Comparison of ENCODE assay signal across 8 mouse cellular contexts in the genomic region with DNA sequence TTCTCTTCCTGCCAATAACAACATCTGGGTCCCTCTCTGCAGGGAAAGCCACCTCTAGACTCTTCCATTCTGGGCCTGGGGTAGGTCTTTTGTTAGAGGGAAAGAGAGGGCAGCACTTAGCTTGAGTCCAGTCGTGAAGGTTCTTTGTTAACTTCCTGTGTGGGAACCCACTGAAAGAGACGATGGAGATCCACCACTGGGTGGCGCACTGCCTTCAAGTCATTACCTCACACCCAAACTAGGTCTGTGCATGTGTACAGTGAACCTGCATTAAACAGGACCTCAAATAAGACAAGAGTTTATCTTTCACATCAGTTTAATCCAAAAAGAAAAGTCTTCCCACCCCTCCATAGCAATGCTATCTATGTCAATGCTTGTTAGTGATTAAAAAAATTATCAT. TPM values are rescaled to one million over a fixed set of nuclear protein-coding genes. Genes with fewer than 3 reads are reported as not detected.
A peak's percentile ranks its signal among the peaks of the same experiment; 100 is the strongest.
DNase-seq lines count a peak whose midpoint lies in the region; TF ChIP-seq lines count a peak whose summit lies in the region.
"Had no signal": no experiment of that assay in that cellular context is flagged by ENCODE, and none has a peak within 500 bp of the region (broad histone marks: within the 10 kb centered on the region; RNA-seq: fewer than 3 reads in every experiment).

No protein-coding gene starts in this region.

- H3K27me3 ChIP-seq in small intestine, adult 2 months (ENCODE audit: control insufficient read depth, insufficient read depth, low read length): no peaks in the 10 kb centered on the region

- intact Hi-C loops in left cerebral cortex, adult 2 months (cut with DNase I): loop anchor here (1.0 to 5.0 kb wide), 3 partner anchors 117 to 1600 kb away; no protein-coding TSS in a partner anchor

- no peak overlapping the region for H3K4me3 ChIP-seq in left cerebral cortex, adult 2 months
- no peak overlapping the region for H3K4me3 ChIP-seq in small intestine, adult 2 months (ENCODE audit: low read depth, low read length)
- H3K4me3 ChIP-seq: myocyte had no signal

- TF ChIP-seq POLR2A in small intestine, adult 2 months (IDR thresholded peaks at IDR 0.05; ENCODE audit: low read depth, low read length): no peak

- peak; percentile 75 for TF ChIP-seq CTCF in left cerebral cortex, adult 2 months (IDR thresholded peaks at IDR 0.05)
- TF ChIP-seq CTCF in small intestine, adult 2 months (IDR thresholded peaks at IDR 0.05; ENCODE audit: extremely low read depth, insufficient read length, insufficient replicate concordance, low read depth, low read length): peak; percentile 81; the same call in 1 of the 2 replicates

- peak; percentile 78 for DNase-seq in R1 (ENCODE audit: low read depth, low spot score)
- DNase-seq in cerebellum, adult 8-10 months: peak; percentile 37
- peak; percentile 66 to 75 for DNase-seq in frontal cortex, postnatal 25 days (ENCODE audit: low spot score in 2 of 2)
- peak; percentile 82 for DNase-seq in induced T-regulatory cell, adult 2 months (ENCODE audit: low read depth)
- DNase-seq in left cerebral cortex, adult 2 months (ENCODE audit: extremely low spot score in 1 of 2, low spot score in 2 of 2): peak; percentile 65 to 78
- DNase-seq in mesoderm, embryonic 11.5 days (ENCODE audit: low read depth, low spot score): peak; percentile 69

- no peaks in the 10 kb centered on the region for H3K36me3 ChIP-seq in small intestine, adult 2 months (ENCODE audit: control insufficient read depth, insufficient read depth, low read length)

- H3K4me1 ChIP-seq in small intestine, adult 2 months (ENCODE audit: control insufficient read depth, insufficient read depth, insufficient read length, low read length): no peaks in the 10 kb centered on the region

- WGBS in small intestine, adult 2 months: 3% methylated on average over 3 of the region's 3 CpGs

- H3K27ac ChIP-seq in left cerebral cortex, adult 2 months: no peak overlapping the region
- no peak overlapping the region for H3K27ac ChIP-seq in small intestine, adult 2 months (ENCODE audit: insufficient read depth, low read depth, low read length)

RNA-seq across cellular contexts. Expression of a gene that starts 31.0 kb away (rescaled TPM):
- total RNA-seq in left cerebral cortex, adult 2 months (2021): under 1 TPM in 1 of 2 experiments, not detected in 1; 0.12 TPM
- polyA plus RNA-seq in small intestine, adult 2 months (2012; rRNA removed): not detected in 2 replicates
- polyA plus RNA-seq: myocyte had no signal

RNA-seq across cellular contexts. Expression of a gene that starts 41.8 kb away (rescaled TPM):
- total RNA-seq in left cerebral cortex, adult 2 months (2021): 1 to 10 TPM; 2.7 to 3.6 TPM
- polyA plus RNA-seq in small intestine, adult 2 months (2012; rRNA removed): 0.06 and 0.39 TPM in 2 replicates
